ENCODE assay signal across 9 mouse cellular contexts in genomic region chr14:51358111-51358982, GRCm38 (mm10). TPM values are rescaled to one million over a fixed set of nuclear protein-coding genes. Genes with fewer than 3 reads are reported as not detected.
A peak's percentile ranks its signal among the peaks of the same experiment; 100 is the strongest.
DNase-seq lines count a peak whose midpoint lies in the region; ATAC-seq and TF ChIP-seq lines count a peak whose summit lies in the region.
"Had no signal": no experiment of that assay in that cellular context is flagged by ENCODE, and none has a peak within 500 bp of the region (broad histone marks: within the 10 kb centered on the region; RNA-seq: fewer than 3 reads in every experiment).

No protein-coding gene starts in this region.

- no peaks in the 10 kb centered on the region for H3K9me3 ChIP-seq in intestine, embryonic 14.5 days (ENCODE audit: control insufficient read depth, low read length)
- H3K9me3 ChIP-seq in limb, embryonic 14.5 days (ENCODE audit: control insufficient read depth, low read length) = no peaks in the 10 kb centered on the region

- peak; percentile 60 for ATAC-seq in intestine, embryonic 14.5 days (replicated peaks; ENCODE audit: low FRiP score, low TSS enrichment, low read depth)
- peak; percentile 67 for ATAC-seq in limb, embryonic 14.5 days (ENCODE audit: low FRiP score, low read depth)
- ATAC-seq in erythroblast, adult 5-6 weeks (replicated peaks; ENCODE audit: low FRiP score, poor library complexity, severe bottlenecking) = no peak

- no peaks in the 10 kb centered on the region for H3K4me1 ChIP-seq in intestine, embryonic 14.5 days (replicated peaks; ENCODE audit: control insufficient read depth, insufficient read depth, low read length)
- H3K4me1 ChIP-seq in limb, embryonic 14.5 days (ENCODE audit: control insufficient read depth, insufficient read depth, low read length) = no peaks in the 10 kb centered on the region

- no peaks in the 10 kb centered on the region for H3K27me3 ChIP-seq in intestine, embryonic 14.5 days (replicated peaks; ENCODE audit: control insufficient read depth, insufficient read depth, low read length)
- peaks cover 4% of the 10 kb centered on the region; the same call in 1 of the 2 replicates for H3K27me3 ChIP-seq in limb, embryonic 14.5 days (ENCODE audit: control insufficient read depth, insufficient read depth, low read length)

- no peak overlapping the region for H3K27ac ChIP-seq in intestine, embryonic 14.5 days (ENCODE audit: low read depth)
- H3K27ac ChIP-seq in limb, embryonic 14.5 days (replicated peaks; ENCODE audit: low read depth, low read length) = no peak overlapping the region

- no peaks in the 10 kb centered on the region for H3K36me3 ChIP-seq in intestine, embryonic 14.5 days (ENCODE audit: control insufficient read depth, insufficient read depth, low read length)
- no peaks in the 10 kb centered on the region for H3K36me3 ChIP-seq in limb, embryonic 14.5 days (ENCODE audit: control insufficient read depth, insufficient read depth, low read length)

- peak overlapping the region; percentile 44 for H3K9ac ChIP-seq in intestine, embryonic 14.5 days (ENCODE audit: low read length)
- peak overlapping the region; percentile 71 for H3K9ac ChIP-seq in limb, embryonic 14.5 days (ENCODE audit: low read depth, low read length, severe bottlenecking)

- 4% methylated on average over 68 of the region's 75 CpGs for WGBS in intestine, embryonic 14.5 days
- 14% methylated on average over 22 of the region's 75 CpGs for WGBS in limb, embryonic 14.5 days

- H3K4me2 ChIP-seq in intestine, embryonic 14.5 days (ENCODE audit: low read length) = peak overlapping the region; percentile 78
- peak overlapping the region; percentile 82 for H3K4me2 ChIP-seq in limb, embryonic 14.5 days (replicated peaks; ENCODE audit: low read depth, low read length, severe bottlenecking)

- peak overlapping the region; percentile 47 for H3K4me3 ChIP-seq in intestine, embryonic 14.5 days (ENCODE audit: low read depth, low read length)
- H3K4me3 ChIP-seq in limb, embryonic 14.5 days (replicated peaks; ENCODE audit: low read length) = peak overlapping the region; percentile 45
- H3K4me3 ChIP-seq: erythroblast, embryonic 14.5 days had no signal

- TF ChIP-seq POLR2A in limb, embryonic 14.5 days (IDR thresholded peaks at IDR 0.05; ENCODE audit: borderline replicate concordance, extremely low read depth, insufficient read depth, insufficient read length) = no peak

- DNase-seq in adrenal gland, adult 2 months = peak; percentile 11
- DNase-seq in adrenal gland, adult 8-10 months = no peak
- peak; percentile 10 for DNase-seq in thymus, postnatal 4 days
- DNase-seq in thymus, postnatal 0 days (ENCODE audit: low spot score) = no peak
- peak; percentile 71 for DNase-seq in intestine, embryonic 14.5 days (ENCODE audit: low spot score)
- no peak for DNase-seq in limb, embryonic 14.5 days (ENCODE audit: low spot score)
- DNase-seq in right cerebral cortex, adult 18-20 months = peak; percentile 81

RNA-seq across cellular contexts. Expression of gene Gm7247, which starts 3.2 kb away (rescaled TPM):
- total RNA-seq in adrenal gland, adult 2 months (2021) = not detected
- not detected in 2 replicates for polyA plus RNA-seq in adrenal gland, adult 2 months (2012; rRNA removed)
- total RNA-seq in adrenal gland, adult 8-10 months (2022) = not detected
- not detected in 2 replicates for polyA plus RNA-seq in thymus, postnatal 0 days (2015; fragmentation: Nextera tagmentation; extraction: Ambion mirVana)
- polyA plus RNA-seq in intestine, embryonic 14.5 days (2014; fragmentation: Nextera tagmentation; extraction: Ambion mirVana) = not detected in 2 replicates
- polyA plus RNA-seq in limb, embryonic 14.5 days (2012; rRNA removed) = not detected in 2 replicates
- polyA plus RNA-seq in limb, embryonic 14.5 days (2014; fragmentation: Nextera tagmentation; extraction: Ambion mirVana) = not detected in 2 replicates
- total RNA-seq in erythroblast, adult 5-6 weeks (2015; ENCODE audit: low replicate concordance) = not detected in 2 replicates
- not detected in 2 replicates for total RNA-seq in erythroblast, adult 5-6 weeks (2017; ENCODE audit: low replicate concordance)
- polyA plus RNA-seq: erythroblast, embryonic 14.5 days had no signal

RNA-seq across cellular contexts. Expression of gene Vmn2r88, which starts 52.3 kb away (rescaled TPM):
- total RNA-seq in adrenal gland, adult 2 months (2021) = not detected
- polyA plus RNA-seq in adrenal gland, adult 2 months (2012; rRNA removed) = not detected in 2 replicates
- total RNA-seq in adrenal gland, adult 8-10 months (2022) = not detected
- not detected in 2 replicates for polyA plus RNA-seq in thymus, postnatal 0 days (2015; fragmentation: Nextera tagmentation; extraction: Ambion mirVana)
- not detected in 2 replicates for polyA plus RNA-seq in intestine, embryonic 14.5 days (2014; fragmentation: Nextera tagmentation; extraction: Ambion mirVana)
- not detected in 2 replicates for polyA plus RNA-seq in limb, embryonic 14.5 days (2012; rRNA removed)
- polyA plus RNA-seq in limb, embryonic 14.5 days (2014; fragmentation: Nextera tagmentation; extraction: Ambion mirVana) = not detected in 2 replicates
- not detected in 2 replicates for total RNA-seq in erythroblast, adult 5-6 weeks (2015; ENCODE audit: low replicate concordance)
- total RNA-seq in erythroblast, adult 5-6 weeks (2017; ENCODE audit: low replicate concordance) = not detected in 2 replicates
- polyA plus RNA-seq: erythroblast, embryonic 14.5 days had no signal

Comparison
In these comparisons a context has a peak if more than half of its experiments do, and no peak if none do; other contexts are left out.
1. DNase-seq: peak in adrenal gland, adult 2 months (single experiment), thymus, postnatal 4 days (single experiment), intestine, embryonic 14.5 days (single experiment) and right cerebral cortex, adult 18-20 months (single experiment); none in adrenal gland, adult 8-10 months (single experiment), thymus, postnatal 0 days (single experiment) and limb, embryonic 14.5 days (single experiment).